Comparison of ENCODE assay signal across 25 mouse cellular contexts in the genomic region with DNA sequence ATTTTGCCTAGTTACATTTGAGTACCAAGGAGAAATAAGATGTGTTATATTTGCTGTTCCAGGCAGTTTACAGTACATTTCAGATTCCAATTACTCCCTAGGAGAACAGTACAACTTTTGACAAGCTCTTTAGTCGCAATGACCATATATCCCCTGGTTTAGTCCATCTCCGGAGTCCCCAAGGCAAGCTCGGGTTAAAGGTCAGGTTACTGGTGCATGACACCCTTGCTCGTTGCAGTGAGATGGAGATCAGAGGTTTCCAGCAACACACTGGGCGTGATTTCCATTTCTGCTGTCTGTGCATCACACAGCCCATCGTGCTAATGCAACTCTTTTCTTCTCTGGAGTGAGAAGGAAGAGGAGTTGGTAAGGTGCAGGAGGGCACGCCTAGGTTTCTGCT.
DNase-seq lines count a peak whose midpoint lies in the region; ATAC-seq lines count a peak whose summit lies in the region.
"Had no signal": no experiment of that assay in that cellular context is flagged by ENCODE, and none has a peak within 500 bp of the region (broad histone marks: within the 10 kb centered on the region; RNA-seq: fewer than 3 reads in every experiment).

No protein-coding gene starts in this region.

- no peak overlapping the region for H3K4me3 ChIP-seq in kidney, embryonic 14.5 days (ENCODE audit: low read length)
- no peak overlapping the region for H3K4me3 ChIP-seq in midbrain, embryonic 11.5 days (ENCODE audit: low read depth, low read length)
- H3K4me3 ChIP-seq in midbrain, embryonic 15.5 days: no peak overlapping the region
- H3K4me3 ChIP-seq: embryonic facial prominence, embryonic 13.5 days; erythroblast, embryonic 14.5 days; forebrain, embryonic 12.5 days; heart, embryonic 15.5 days; left cerebral cortex, adult 2 months; limb, embryonic 15.5 days; lung, embryonic 15.5 days; megakaryocyte, embryonic 14.5 days had no signal

- no peaks in the 10 kb centered on the region for H3K9me3 ChIP-seq in kidney, embryonic 14.5 days (ENCODE audit: control insufficient read depth, low read length)
- H3K9me3 ChIP-seq in midbrain, embryonic 11.5 days (ENCODE audit: control insufficient read depth, low read length): no peaks in the 10 kb centered on the region
- no peaks in the 10 kb centered on the region for H3K9me3 ChIP-seq in midbrain, embryonic 15.5 days
- H3K9me3 ChIP-seq: embryonic facial prominence, embryonic 13.5 days; forebrain, embryonic 12.5 days; heart, embryonic 15.5 days; limb, embryonic 15.5 days; lung, embryonic 15.5 days had no signal

- H3K27me3 ChIP-seq in kidney, embryonic 14.5 days (ENCODE audit: control insufficient read depth, insufficient read depth, low read length): no peaks in the 10 kb centered on the region
- H3K27me3 ChIP-seq in midbrain, embryonic 11.5 days (ENCODE audit: control insufficient read depth, insufficient read depth, low read length): no peaks in the 10 kb centered on the region
- H3K27me3 ChIP-seq in midbrain, embryonic 15.5 days (replicated peaks): no peaks in the 10 kb centered on the region
- H3K27me3 ChIP-seq: CH12.LX; embryonic facial prominence, embryonic 13.5 days; heart, embryonic 15.5 days; limb, embryonic 15.5 days; lung, embryonic 15.5 days; megakaryocyte, embryonic 14.5 days had no signal

- 20% methylated on average over 7 of the region's 7 CpGs for WGBS in kidney, embryonic 14.5 days
- 16% methylated on average over 7 of the region's 7 CpGs for WGBS in midbrain, embryonic 11.5 days
- WGBS in midbrain, embryonic 15.5 days: 17% methylated on average over 7 of the region's 7 CpGs

- no peak overlapping the region for H3K27ac ChIP-seq in kidney, embryonic 14.5 days (ENCODE audit: low read depth, low read length)
- H3K27ac ChIP-seq in midbrain, embryonic 11.5 days (ENCODE audit: low read depth, low read length): no peak overlapping the region
- no peak overlapping the region for H3K27ac ChIP-seq in midbrain, embryonic 15.5 days
- H3K27ac ChIP-seq: embryonic facial prominence, embryonic 13.5 days; forebrain, embryonic 12.5 days; heart, embryonic 15.5 days; left cerebral cortex, adult 2 months; limb, embryonic 15.5 days; liver, embryonic 14.5 days; lung, embryonic 15.5 days had no signal

- H3K36me3 ChIP-seq in kidney, embryonic 14.5 days (ENCODE audit: control insufficient read depth, insufficient read depth, low read length): no peaks in the 10 kb centered on the region
- no peaks in the 10 kb centered on the region for H3K36me3 ChIP-seq in midbrain, embryonic 11.5 days (ENCODE audit: control insufficient read depth, insufficient read depth, low read length)
- H3K36me3 ChIP-seq in midbrain, embryonic 15.5 days (replicated peaks): no peaks in the 10 kb centered on the region
- H3K36me3 ChIP-seq: embryonic facial prominence, embryonic 13.5 days; forebrain, embryonic 12.5 days; G1E; heart, embryonic 15.5 days; limb, embryonic 15.5 days; lung, embryonic 15.5 days had no signal

- ATAC-seq in kidney, embryonic 14.5 days (ENCODE audit: low FRiP score, low TSS enrichment): no peak; the same call in 1 of the 2 replicates
- peak; percentile 36; the same call in 1 of the 2 replicates for ATAC-seq in midbrain, embryonic 11.5 days (ENCODE audit: low FRiP score)
- ATAC-seq in midbrain, embryonic 15.5 days (replicated peaks): no peak
- ATAC-seq: inflammation-experienced regulatory T-cells, adult 6 months; Patski had no signal

- peaks cover 9% of the 10 kb centered on the region for H3K4me1 ChIP-seq in kidney, embryonic 14.5 days (ENCODE audit: control insufficient read depth, insufficient read depth, low read length)
- peaks cover 33% of the 10 kb centered on the region for H3K4me1 ChIP-seq in midbrain, embryonic 11.5 days (ENCODE audit: control insufficient read depth, insufficient read depth, low read length)
- H3K4me1 ChIP-seq in midbrain, embryonic 15.5 days: peaks cover 17% of the 10 kb centered on the region
- H3K4me1 ChIP-seq: heart, embryonic 15.5 days; lung, embryonic 15.5 days; megakaryocyte, embryonic 14.5 days had no signal

- DNase-seq in kidney, adult 9 months: peak; percentile 2
- DNase-seq in midbrain, embryonic 11.5 days (ENCODE audit: low spot score, missing footprints): peak; percentile 91
- peak; percentile 52 for DNase-seq in embryo, embryonic 9.5 days (ENCODE audit: extremely low spot score)
- no peak for DNase-seq in frontal cortex, adult 2 months (ENCODE audit: extremely low spot score in 1 of 2, low spot score in 1 of 2)
- no peak for DNase-seq in right cerebral cortex, postnatal 25 days
- DNase-seq: adrenal gland, postnatal 36 days; B cell, adult 2 months; cerebellum, adult 9-11 months; heart, postnatal 36 days; lung, postnatal 36 days had no signal

- no peak overlapping the region for H3K9ac ChIP-seq in kidney, embryonic 14.5 days (ENCODE audit: low read depth, low read length)
- no peak overlapping the region for H3K9ac ChIP-seq in midbrain, embryonic 11.5 days (ENCODE audit: low read length)
- no peak overlapping the region for H3K9ac ChIP-seq in midbrain, embryonic 15.5 days
- H3K9ac ChIP-seq: embryonic facial prominence, embryonic 13.5 days; forebrain, embryonic 12.5 days; heart, embryonic 15.5 days; limb, embryonic 15.5 days; liver, embryonic 14.5 days; lung, embryonic 15.5 days had no signal

- no peak overlapping the region for H3K4me2 ChIP-seq in kidney, embryonic 14.5 days (replicated peaks; ENCODE audit: low read depth, low read length)
- no peak overlapping the region for H3K4me2 ChIP-seq in midbrain, embryonic 11.5 days
- H3K4me2 ChIP-seq in midbrain, embryonic 15.5 days: no peak overlapping the region
- H3K4me2 ChIP-seq: embryonic facial prominence, embryonic 13.5 days; forebrain, embryonic 12.5 days; heart, embryonic 15.5 days; limb, embryonic 15.5 days; lung, embryonic 15.5 days had no signal

Comparison
In these comparisons a context has a peak if more than half of its experiments do, and no peak if none do; other contexts are left out.
1. DNase-seq: peak in kidney, adult 9 months (single experiment), midbrain, embryonic 11.5 days (single experiment) and embryo, embryonic 9.5 days (single experiment); none in frontal cortex, adult 2 months (0 of 2) and right cerebral cortex, postnatal 25 days (single experiment).